Mouse (Mus musculus) hindbrain, postnatal 0 days (tissue): ENCODE measurements around the gene Rhod. TPM values are rescaled to one million over a fixed set of nuclear protein-coding genes. Genes with fewer than 3 reads are reported as not detected.

ENCODE experiments used
- ATAC-seq: fragments of 200-750 bp; cut with Nextera tagmentation; 2 replicates; pipeline ENCODE4 v1.8.0; 2017; ENCODE audit warnings: mild to moderate bottlenecking, moderate TSS enrichment, moderate library complexity
- DNase-seq: peaks from one replicate; pipeline ENCODE4 v3.0.0-alpha.2; 2015; ENCODE audit warnings: low spot score
- H3K27ac ChIP-seq: fragments of 300-500 bp; sonication (generic); 2 replicates; pipeline ENCODE4 v1.5.1; 2014; ENCODE audit warnings: mild to moderate bottlenecking
- H3K27me3 ChIP-seq: fragments of 300-500 bp; sonication (generic); 2 replicates; pipeline ENCODE4 v1.6.1; 2014; ENCODE audit warnings: low read length, mixed read lengths; ENCODE audit not compliant: insufficient read depth
- H3K36me3 ChIP-seq: fragments of 300-500 bp; sonication (generic); 2 replicates; pipeline ENCODE4 v1.6.1; 2014; ENCODE audit warnings: low read length, mixed read lengths; ENCODE audit not compliant: insufficient read depth
- H3K4me1 ChIP-seq: fragments of 300-500 bp; sonication (generic); 2 replicates; pipeline ENCODE4 v1.6.1; 2014; ENCODE audit warnings: antibody characterized with exemption, low read length, mixed read lengths; ENCODE audit not compliant: insufficient read depth
- H3K4me2 ChIP-seq: fragments of 300-500 bp; sonication (generic); 2 replicates; pipeline ENCODE4 v1.6.1; 2014; ENCODE audit warnings: low read depth, mild to moderate bottlenecking, low read length, moderate library complexity, mixed read lengths
- H3K4me3 ChIP-seq: fragments of 300-500 bp; sonication (generic); 2 replicates; pipeline ENCODE4 v1.5.1; 2014; ENCODE audit warnings: low read length
- H3K9ac ChIP-seq: fragments of 300-500 bp; sonication (generic); replicated peaks from 2 replicates; pipeline ENCODE4 v1.6.1; 2014; ENCODE audit warnings: mild to moderate bottlenecking, low read length, moderate library complexity, mixed read lengths
- H3K9me3 ChIP-seq: fragments of 300-500 bp; sonication (generic); 2 replicates; pipeline ENCODE4 v1.6.1; 2016; ENCODE audit warnings: low read length, mixed read lengths
- CTCF ChIP-seq: IDR thresholded peaks from 2 replicates; pipeline ENCODE4 v1.5.1; 2016; ENCODE audit warnings: antibody characterized with exemption, control low read depth, low read depth
- WGBS: fragments of 180-500 bp; shearing (Covaris S2); extraction: QIAGEN DNeasy Blood & Tissue Kit; methylation state at CpG from one replicate; pipeline ENCODE4 v1.1.7; 2014; 5-methylcytosine and 5-hydroxymethylcytosine counted together
- polyA plus RNA-seq: library from polyadenylated mRNA; unstranded; fragments of >200 nt; fragmentation: Nextera tagmentation; extraction: Ambion mirVana; gene quantifications from 2 replicates; pipeline ENCODE4 v1.2.1, GENCODE M21; 2015
- total RNA-seq: library from RNA; depleted of rRNA; stranded (reverse); fragments of >200 nt; gene quantifications from 2 replicates; pipeline ENCODE4 v1.2.3, GENCODE M21; 2014

Rhod gene
- total and polyA plus RNA-seq, 2 experiments from 2014 or later, result 5.7 to 7.2 TPM

DNA sequence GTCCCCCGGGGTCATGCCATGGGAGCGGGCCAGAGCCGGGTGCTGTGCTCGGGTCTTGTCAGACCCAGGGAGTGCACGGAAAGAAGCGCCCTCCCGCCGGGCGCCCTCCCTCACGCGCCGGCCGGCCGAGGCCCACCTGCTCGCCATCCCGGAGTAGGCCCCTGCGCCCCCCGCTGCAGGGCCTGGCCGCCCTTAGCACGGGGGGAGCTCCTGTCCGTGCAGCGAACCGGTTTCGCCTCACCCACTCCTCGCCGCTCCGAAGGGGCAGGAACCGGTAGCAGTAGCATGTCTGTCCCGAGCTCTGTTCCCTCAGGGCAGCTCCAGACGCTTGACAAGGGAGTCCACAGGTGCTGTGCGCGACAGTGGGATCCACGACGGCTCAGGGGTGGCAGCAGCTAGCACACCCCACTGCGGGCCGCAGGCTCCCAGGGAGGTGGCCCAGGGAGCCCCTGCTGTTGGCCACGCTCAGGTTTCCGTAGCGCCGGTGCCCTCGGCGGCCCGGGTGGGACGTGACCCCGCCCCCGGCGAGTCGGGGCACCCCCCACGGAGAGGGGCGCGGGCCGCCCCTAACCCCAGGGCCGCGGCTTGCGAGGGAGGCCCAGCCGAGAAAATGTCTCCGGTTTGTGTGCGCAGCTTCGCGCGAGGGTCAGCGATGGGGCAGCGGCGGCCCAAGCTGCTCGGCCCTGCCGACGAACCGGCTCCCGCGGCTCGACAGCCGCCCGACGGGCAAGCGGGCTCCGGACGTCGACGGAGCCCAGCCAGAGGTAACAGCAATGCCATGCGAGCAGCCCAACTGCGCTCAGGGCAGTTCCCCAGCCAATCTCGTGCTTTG is 41.2 kb downstream of the Rhod start, which contains the start of gene Kdm2a:
TSS of gene Kdm2a (minus strand) at position 488 of the 832 bp plus-strand sequence.
- no peaks in the 10 kb centered on the region for H3K36me3 ChIP-seq
- peak; percentile 52 for DNase-seq
- H3K4me3 ChIP-seq, result peak within 1 kb of the TSS; percentile 100

DNA sequence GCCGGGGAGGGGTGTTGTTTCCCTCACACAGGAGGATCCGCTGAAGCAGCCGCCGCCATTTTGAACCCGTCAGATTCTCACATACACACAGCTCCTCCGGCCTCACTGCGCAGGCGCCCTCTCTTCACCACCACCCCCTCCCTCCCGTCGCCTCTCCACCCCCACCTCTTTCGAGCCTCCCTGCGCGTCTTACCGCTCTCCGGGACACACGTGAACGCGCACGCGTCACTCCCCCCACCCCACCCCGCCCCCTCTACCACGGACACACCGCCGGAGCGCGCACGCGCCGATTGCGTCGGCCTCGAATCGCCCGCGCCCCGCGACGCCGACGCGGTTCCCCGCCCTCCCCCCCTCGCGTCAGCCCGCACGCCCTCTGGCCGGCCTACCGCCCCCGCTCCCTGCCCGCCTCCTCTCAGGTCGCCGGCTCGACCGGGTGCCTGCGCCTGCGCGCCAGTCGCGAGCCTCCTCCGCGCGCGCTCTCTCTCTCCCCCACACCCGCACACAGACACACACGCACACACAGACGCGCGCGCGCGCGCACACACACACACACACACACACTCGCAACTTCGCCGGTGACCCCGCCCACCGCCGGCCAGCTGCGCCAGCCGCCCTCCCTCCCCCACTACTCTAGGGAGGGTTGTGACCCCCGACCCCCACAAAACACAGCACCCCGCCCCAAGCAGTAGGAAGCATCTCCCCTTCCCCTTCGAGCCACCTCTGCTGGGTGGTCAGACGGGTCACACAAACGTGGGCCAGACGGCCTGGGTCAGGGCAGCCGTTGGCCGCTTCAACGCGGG is 42.0 kb downstream of the Rhod start:
- Histone ChIP-seq H3K36me3 (no peaks in the 10 kb centered on the region), H3K4me3 (peak overlapping the region; percentile 100), H3K9ac (peak overlapping the region; percentile 99), H3K4me2 (peak overlapping the region; percentile 80), H3K27me3 (no peaks in the 10 kb centered on the region), H3K27ac (peak overlapping the region; percentile 94), H3K9me3 (no peaks in the 10 kb centered on the region), H3K4me1 (no peaks in the 10 kb centered on the region; the same call in 1 of the 2 replicates)
- DNase-seq, result peak; percentile 99
- TF ChIP-seq CTCF, result no peak
- peak; percentile 96 for ATAC-seq
- WGBS, result 2% methylated on average over 48 of the region's 90 CpGs

More for the DNA sequence above, 41.2 kb downstream of the Rhod start, which contains the start of gene Kdm2a:
- Histone ChIP-seq H3K4me2 (peak within 1 kb of the TSS; percentile 76), H3K27me3 (no peaks in the 10 kb centered on the region), H3K9ac (peak within 1 kb of the TSS; percentile 76), H3K27ac (peak within 1 kb of the TSS; percentile 92), H3K9me3 (no peaks in the 10 kb centered on the region), H3K4me1 (no peaks in the 10 kb centered on the region; the same call in 1 of the 2 replicates)
- TF ChIP-seq CTCF, result no peak
- ATAC-seq, result peak; percentile 41; the same call in 1 of the 2 replicates
- under 1% methylated on average over 77 of the region's 82 CpGs for WGBS

DNA sequence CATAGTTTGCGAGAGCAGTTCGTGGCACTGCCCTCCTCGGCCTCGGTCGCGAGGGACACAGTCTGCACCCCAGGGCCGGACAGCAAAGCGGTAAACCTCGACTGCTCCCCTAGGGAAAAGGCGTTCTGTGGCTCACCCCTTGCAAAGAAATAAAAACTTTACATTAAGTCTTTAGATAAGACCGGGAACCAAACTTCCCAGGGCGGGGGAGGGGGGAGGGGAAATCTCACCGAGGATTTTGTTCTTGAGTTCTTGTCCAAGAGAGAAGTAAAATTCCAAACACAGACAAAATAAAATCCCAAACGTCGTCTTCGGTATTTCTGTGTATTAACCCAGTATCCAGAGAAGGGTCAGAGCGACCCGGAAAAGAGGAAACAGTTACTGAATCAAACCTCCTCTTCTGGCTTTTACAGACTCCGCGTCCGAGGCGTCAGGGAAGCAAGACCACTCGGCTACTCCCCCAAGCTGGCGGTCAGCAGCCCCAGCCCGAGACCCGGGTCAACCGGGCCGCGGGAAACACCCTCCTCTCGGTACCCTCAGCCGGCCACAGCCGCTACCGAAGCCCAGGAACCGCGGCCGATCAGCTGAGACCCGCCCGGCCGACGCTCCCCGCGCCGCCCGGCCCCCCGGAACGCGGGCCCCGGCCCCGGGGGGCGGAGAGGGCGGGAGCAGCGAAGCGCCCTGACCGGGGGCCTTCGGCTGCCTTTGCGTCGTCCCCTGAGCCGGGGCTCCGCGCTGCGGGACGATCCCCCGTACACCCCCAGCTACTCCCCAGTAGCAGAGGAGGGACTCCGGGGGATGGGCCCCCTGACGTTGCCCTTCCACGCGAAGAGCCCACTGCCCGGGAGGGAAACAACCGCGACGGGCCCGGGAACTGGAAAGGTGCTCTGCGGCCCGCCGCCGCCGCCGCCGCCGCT is 42.9 kb downstream of the Rhod start:
- Histone ChIP-seq H3K4me3 (peak overlapping the region; percentile 100), H3K4me2 (peak overlapping the region; percentile 80), H3K9me3 (no peaks in the 10 kb centered on the region), H3K9ac (peak overlapping the region; percentile 99), H3K27ac (peak overlapping the region; percentile 94), H3K27me3 (no peaks in the 10 kb centered on the region), H3K4me1 (no peaks in the 10 kb centered on the region; the same call in 1 of the 2 replicates), H3K36me3 (no peaks in the 10 kb centered on the region)
- WGBS, result under 1% methylated on average over 79 of the region's 80 CpGs
- no peak for TF ChIP-seq CTCF
- DNase-seq (peak; percentile 34), ATAC-seq (peak; percentile 16)

DNA sequence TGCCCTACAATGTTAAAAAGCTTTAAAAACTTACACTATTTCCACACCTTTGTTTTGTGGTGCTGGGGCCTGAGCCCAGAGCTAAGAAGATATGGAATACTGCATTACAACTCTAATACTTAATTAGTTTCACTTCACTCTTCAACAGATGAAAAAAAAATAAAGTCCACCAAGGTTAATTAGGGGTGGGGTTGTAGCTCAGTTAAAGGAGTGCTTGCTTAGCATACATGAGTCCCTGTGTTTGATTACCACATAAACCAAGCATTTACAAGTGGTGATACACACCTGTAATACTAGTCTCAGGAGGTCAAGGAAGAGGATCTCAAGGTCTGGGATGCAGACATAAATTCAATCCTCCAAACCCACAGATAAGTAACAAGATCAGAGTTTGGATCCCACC is 52.0 kb downstream of the Rhod start:
- no peaks in the 10 kb centered on the region for H3K27me3 ChIP-seq
- H3K4me2 ChIP-seq, result no peak overlapping the region
- peaks cover 3% of the 10 kb centered on the region; the same call in 1 of the 2 replicates for H3K36me3 ChIP-seq
- no peaks in the 10 kb centered on the region for H3K9me3 ChIP-seq
- no peak for ATAC-seq
- TF ChIP-seq CTCF, result no peak
- H3K4me3 ChIP-seq, result no peak overlapping the region
- no peaks in the 10 kb centered on the region for H3K4me1 ChIP-seq
- H3K9ac ChIP-seq, result no peak overlapping the region
- no peak overlapping the region for H3K27ac ChIP-seq
- DNase-seq, result no peak

DNA sequence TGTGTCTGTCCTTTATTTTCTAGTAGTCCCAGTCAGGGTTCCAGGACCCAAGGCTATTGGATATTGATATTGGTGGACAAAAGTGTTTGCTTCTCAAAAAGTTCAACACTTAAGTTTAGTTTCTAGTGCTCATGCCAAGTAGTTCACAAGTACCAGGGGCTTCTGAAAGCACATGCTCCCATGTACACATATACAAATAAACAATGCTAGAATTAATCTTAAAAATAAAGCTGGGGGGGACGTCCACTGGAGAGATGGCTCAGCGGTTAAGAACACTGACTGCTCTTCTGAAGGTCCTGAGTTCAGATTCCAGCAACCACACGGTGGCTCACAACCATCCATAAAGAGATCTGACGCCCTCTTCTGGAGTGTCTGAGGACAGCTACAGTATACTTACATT is 54.2 kb downstream of the Rhod start:
- Histone ChIP-seq H3K27ac (no peak overlapping the region), H3K4me3 (no peak overlapping the region), H3K9me3 (no peaks in the 10 kb centered on the region), H3K4me2 (no peak overlapping the region), H3K9ac (no peak overlapping the region), H3K27me3 (no peaks in the 10 kb centered on the region), H3K4me1 (no peaks in the 10 kb centered on the region), H3K36me3 (peaks cover 3% of the 10 kb centered on the region; the same call in 1 of the 2 replicates)
- ATAC-seq (no peak), DNase-seq (no peak)
- WGBS, result 77% methylated on average over 4 of the region's 4 CpGs
- TF ChIP-seq CTCF, result 0 out of 2 replicates have a peak, but pooled peaks have one; percentile 6

DNA sequence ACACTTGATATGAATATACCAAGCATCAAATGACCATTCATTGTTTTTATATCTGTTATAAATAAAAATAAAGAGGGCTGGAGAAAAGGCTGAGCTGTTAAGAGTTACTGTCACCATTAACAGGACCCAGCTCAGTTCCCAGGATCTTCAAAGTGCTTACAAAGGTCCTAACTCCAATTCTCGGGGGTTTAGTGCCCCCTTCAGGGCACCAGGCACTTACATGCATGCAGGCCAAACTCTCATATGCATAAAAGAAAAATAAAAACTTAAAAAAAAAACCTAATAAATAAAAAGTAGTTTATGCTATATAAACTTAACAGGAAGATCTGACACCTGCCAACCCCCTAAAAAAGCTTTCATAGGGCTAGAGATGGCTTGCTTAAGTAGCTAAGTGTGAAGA is 54.9 kb downstream of the Rhod start:
- H3K27ac ChIP-seq, result no peak overlapping the region
- no peak overlapping the region for H3K4me2 ChIP-seq
- no peak for DNase-seq
- H3K9ac ChIP-seq, result no peak overlapping the region
- no peak for TF ChIP-seq CTCF
- no peak overlapping the region for H3K4me3 ChIP-seq
- no peaks in the 10 kb centered on the region for H3K4me1 ChIP-seq
- 43% methylated on average over 1 of the region's 1 CpGs for WGBS
- no peaks in the 10 kb centered on the region for H3K9me3 ChIP-seq
- no peak for ATAC-seq
- H3K27me3 ChIP-seq, result no peaks in the 10 kb centered on the region
- H3K36me3 ChIP-seq, result peaks cover 3% of the 10 kb centered on the region; the same call in 1 of the 2 replicates
